Mouse (Mus musculus) layer of hippocampus, adult 18-20 months (tissue): ENCODE measurements around the gene Smim27. TPM values are rescaled to one million over a fixed set of nuclear protein-coding genes. Genes with fewer than 3 reads are reported as not detected.

Source experiments
- total RNA-seq, 2 experiments: library from RNA; stranded (reverse); gene quantifications; 2 replicates each; pipeline ENCODE4 v1.2.3; 2021

Smim27 gene
- total RNA-seq, 2 experiments from 2014 or later, result 11.8 to 12.7 TPM

Other genes with a start within 250 kb of the Smim27 start
- gene Aco1, start 126.5 kb upstream of the Smim27 start, total RNA-seq, result 10 to 100 TPM; 23.7 to 24.5 TPM
- 1 to 10 TPM; 3.2 to 4.2 TPM for gene Ddx58, start 29.8 kb upstream of the Smim27 start, total RNA-seq
- 10 to 100 TPM; 21.6 to 21.7 TPM for gene Topors, start 271 bp downstream of the Smim27 start, total RNA-seq
- 100 to 1,000 TPM; 168 to 175 TPM for gene Ndufb6, start 9.8 kb downstream of the Smim27 start, total RNA-seq
- gene Tmem215, start 202.6 kb downstream of the Smim27 start, total RNA-seq, result 1 to 10 TPM; 7.6 to 8.4 TPM